Mouse (Mus musculus) heart, adult 2 months (tissue): ENCODE results near the gene Nwd2. TPM values are rescaled to one million over a fixed set of nuclear protein-coding genes. Genes with fewer than 3 reads are reported as not detected.

Source experiments
- DNase-seq, 2 experiments: peaks; one replicate each; pipeline ENCODE4 v3.0.0; 2021
- H3K27ac ChIP-seq: fragments of 200-600 bp; 2 replicates; pipeline ENCODE4 v1.8.1; 2022
- H3K27me3 ChIP-seq: fragments of 200-500 bp; 2 replicates; pipeline ENCODE4 v1.6.1; 2012; ENCODE audit warnings: mild to moderate bottlenecking, low read length, inconsistent platforms, mixed read lengths; ENCODE audit not compliant: control insufficient read depth, insufficient read depth
- H3K36me3 ChIP-seq: fragments of 200-500 bp; 2 replicates; pipeline ENCODE4 v1.6.1; 2012; ENCODE audit warnings: low read length, inconsistent platforms; ENCODE audit not compliant: control insufficient read depth, insufficient read depth
- H3K4me1 ChIP-seq: fragments of 200-500 bp; 2 replicates; pipeline ENCODE4 v1.6.1; 2011; ENCODE audit warnings: low read length; ENCODE audit not compliant: control insufficient read depth, insufficient read depth
- H3K4me3 ChIP-seq: fragments of 200-600 bp; 2 replicates; pipeline ENCODE4 v1.8.1; 2022
- H3K79me2 ChIP-seq: fragments of 200-500 bp; replicated peaks from 2 replicates; pipeline ENCODE4 v1.6.1; 2012; ENCODE audit warnings: mild to moderate bottlenecking, inconsistent platforms, low read length, moderate library complexity, mixed read lengths; ENCODE audit not compliant: control insufficient read depth, insufficient read depth
- H3K9ac ChIP-seq: fragments of 200-500 bp; 2 replicates; pipeline ENCODE4 v1.6.1; 2012; ENCODE audit warnings: low read depth, mild to moderate bottlenecking, control low read depth, inconsistent platforms, low read length, mixed read lengths
- CTCF ChIP-seq: fragments of 200-600 bp; IDR thresholded peaks from 2 replicates; pipeline ENCODE4 v1.8.1; 2022; ENCODE audit warnings: antibody characterized with exemption, mild to moderate bottlenecking, moderate library complexity
- EP300 ChIP-seq: fragments of 200-500 bp; IDR thresholded peaks from 2 replicates; pipeline ENCODE4 v1.6.1; 2011; ENCODE audit warnings: low read depth, low read length, control low read depth; ENCODE audit not compliant: insufficient read depth
- POLR2A ChIP-seq: fragments of 200-500 bp; IDR thresholded peaks from 2 replicates; pipeline ENCODE4 v1.6.1; 2011; ENCODE audit warnings: mild to moderate bottlenecking, low read depth, low read length, control low read depth; ENCODE audit not compliant: insufficient read depth
- WGBS: fragments of 180-500 bp; shearing (Covaris S2); methylation state at CpG from one replicate; pipeline ENCODE4 v1.1.7; 2018; 5-methylcytosine and 5-hydroxymethylcytosine counted together
- intact Hi-C: fragments of 180-260 bp; cut with DNase I; formaldehyde crosslinking; loops from one replicate; pipeline ENCODE4 v1.15.1; 2025
- polyA plus RNA-seq: library from polyadenylated mRNA; depleted of rRNA; stranded (reverse); fragments of >200 nt; gene quantifications from 2 replicates; pipeline ENCODE4 v1.2.3, GENCODE M21; 2012
- total RNA-seq, 2 experiments: library from RNA; stranded (reverse); gene quantifications; 2 replicates each; pipeline ENCODE4 v1.2.3; 2021

The Nwd2 gene
- total and polyA plus RNA-seq, 3 experiments, result not detected

- Histone ChIP-seq H3K27ac (no peak overlapping the region), H3K79me2 (no peaks in the 10 kb centered on the region), H3K9ac (no peak overlapping the region), H3K4me1 (no peaks in the 10 kb centered on the region), H3K36me3 (no peaks in the 10 kb centered on the region), H3K27me3 (no peaks in the 10 kb centered on the region), H3K4me3 (no peak overlapping the region)
- DNase-seq, result no peak
- TF ChIP-seq EP300, result no peak
- no peak for TF ChIP-seq CTCF
- no peak for TF ChIP-seq POLR2A
- 48% methylated on average over 5 of the region's 5 CpGs for WGBS
- intact Hi-C loops, result no loop called here
Observed at GRCm38 (mm10) chr5:63827415-63828053, 178.6 kb downstream of the Nwd2 start.

GRCm38 (mm10) chr5:63828380-63829185, 179.7 kb downstream of the Nwd2 start:
- intact Hi-C loops, result no loop called here
- H3K27ac ChIP-seq, result no peak overlapping the region
- 61% methylated on average over 10 of the region's 10 CpGs for WGBS
- no peak for TF ChIP-seq POLR2A
- no peak for TF ChIP-seq CTCF
- no peak for TF ChIP-seq EP300
- H3K9ac ChIP-seq, result no peak overlapping the region
- no peaks in the 10 kb centered on the region for H3K79me2 ChIP-seq
- no peak for DNase-seq
- no peaks in the 10 kb centered on the region for H3K36me3 ChIP-seq
- H3K27me3 ChIP-seq, result no peaks in the 10 kb centered on the region
- H3K4me3 ChIP-seq, result no peak overlapping the region
- no peaks in the 10 kb centered on the region for H3K4me1 ChIP-seq

GRCm38 (mm10) chr5:63831054-63831453, 182.2 kb downstream of the Nwd2 start:
- intact Hi-C loops, result no loop called here
- no peak for DNase-seq
- Histone ChIP-seq H3K27ac (no peak overlapping the region), H3K9ac (no peak overlapping the region), H3K79me2 (no peaks in the 10 kb centered on the region), H3K4me1 (no peaks in the 10 kb centered on the region), H3K36me3 (no peaks in the 10 kb centered on the region), H3K4me3 (no peak overlapping the region), H3K27me3 (no peaks in the 10 kb centered on the region)
- 60% methylated on average over 4 of the region's 4 CpGs for WGBS
- TF ChIP-seq POLR2A (no peak), EP300 (no peak), CTCF (no peak)

GRCm38 (mm10) chr5:63833955-63834354, 185.1 kb downstream of the Nwd2 start:
- Histone ChIP-seq H3K27me3 (no peaks in the 10 kb centered on the region), H3K4me3 (no peak overlapping the region), H3K9ac (no peak overlapping the region), H3K4me1 (peaks cover 2% of the 10 kb centered on the region), H3K79me2 (no peaks in the 10 kb centered on the region), H3K36me3 (no peaks in the 10 kb centered on the region), H3K27ac (no peak overlapping the region)
- 85% methylated on average over 5 of the region's 5 CpGs for WGBS
- TF ChIP-seq POLR2A (no peak), EP300 (no peak), CTCF (no peak)
- DNase-seq, result no peak
- intact Hi-C loops, result no loop called here

GRCm38 (mm10) chr5:63834435-63834834, 185.5 kb downstream of the Nwd2 start:
- Histone ChIP-seq H3K4me3 (no peak overlapping the region), H3K79me2 (no peaks in the 10 kb centered on the region), H3K9ac (no peak overlapping the region), H3K36me3 (no peaks in the 10 kb centered on the region), H3K27ac (no peak overlapping the region), H3K27me3 (no peaks in the 10 kb centered on the region), H3K4me1 (peaks cover 2% of the 10 kb centered on the region)
- no peak for TF ChIP-seq POLR2A
- no peak for TF ChIP-seq EP300
- TF ChIP-seq CTCF, result no peak
- 78% methylated on average over 3 of the region's 3 CpGs for WGBS
- no peak for DNase-seq
- intact Hi-C loops, result no loop called here

- H3K4me3 ChIP-seq, result no peak overlapping the region
- H3K27ac ChIP-seq, result no peak overlapping the region
- TF ChIP-seq CTCF (no peak), POLR2A (no peak), EP300 (no peak)
- no peak for DNase-seq
- H3K4me1 ChIP-seq, result peaks cover 2% of the 10 kb centered on the region
- no peaks in the 10 kb centered on the region for H3K27me3 ChIP-seq
- 46% methylated on average over 5 of the region's 5 CpGs for WGBS
- intact Hi-C loops, result no loop called here
- no peaks in the 10 kb centered on the region for H3K36me3 ChIP-seq
- no peak overlapping the region for H3K9ac ChIP-seq
- no peaks in the 10 kb centered on the region for H3K79me2 ChIP-seq
Observed at GRCm38 (mm10) chr5:63837115-63837514, 188.2 kb downstream of the Nwd2 start.
